Mouse (Mus musculus) brain, embryonic 14.5 days (tissue): ENCODE measurements at regions not wholly inside any gene's neighbourhood (a gene's known extent, or its start where the extent isn't known, plus 50 kb on each side); places are given as distances from the start of the nearest gene placed in this dataset.

Source experiments
- DNase-seq: peaks from one replicate; pipeline ENCODE4 v3.0.0-alpha.2; 2011; ENCODE audit warnings: low read depth
- CTCF ChIP-seq: fragments of 200-500 bp; IDR thresholded peaks from 2 replicates; pipeline ENCODE4 v1.5.1; 2012; ENCODE audit warnings: inconsistent platforms, mild to moderate bottlenecking, moderate library complexity, borderline replicate concordance; ENCODE audit not compliant: insufficient read depth, insufficient read length; ENCODE audit errors: extremely low read depth
- POLR2A ChIP-seq: fragments of 200-500 bp; IDR thresholded peaks from 2 replicates; pipeline ENCODE4 v1.6.1; 2012; ENCODE audit warnings: mild to moderate bottlenecking, inconsistent platforms, borderline replicate concordance; ENCODE audit not compliant: poor library complexity, insufficient read depth, insufficient read length, severe bottlenecking; ENCODE audit errors: extremely low read depth

DNA sequence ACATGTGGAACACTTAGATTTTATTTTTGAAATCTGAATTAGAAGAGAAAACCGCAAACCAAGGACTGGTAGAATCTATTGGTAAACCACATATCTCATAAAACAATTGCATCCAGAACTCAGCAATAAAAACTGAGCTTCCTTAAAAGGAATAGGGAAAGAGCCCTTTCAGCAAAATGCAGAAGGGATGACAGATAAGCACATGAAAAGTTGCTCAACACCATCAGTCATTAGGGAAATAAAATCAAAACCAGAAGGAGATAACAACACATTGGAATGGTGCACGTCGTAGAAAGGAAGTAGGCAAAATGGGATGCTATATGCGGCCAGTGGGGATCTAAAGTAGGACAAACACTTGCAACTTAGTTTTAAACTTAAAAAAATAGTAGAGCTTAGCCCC lies 110.0 kb upstream of the Cblb start:
- TF ChIP-seq POLR2A (no peak), CTCF (no peak)
- no peak for DNase-seq

DNA sequence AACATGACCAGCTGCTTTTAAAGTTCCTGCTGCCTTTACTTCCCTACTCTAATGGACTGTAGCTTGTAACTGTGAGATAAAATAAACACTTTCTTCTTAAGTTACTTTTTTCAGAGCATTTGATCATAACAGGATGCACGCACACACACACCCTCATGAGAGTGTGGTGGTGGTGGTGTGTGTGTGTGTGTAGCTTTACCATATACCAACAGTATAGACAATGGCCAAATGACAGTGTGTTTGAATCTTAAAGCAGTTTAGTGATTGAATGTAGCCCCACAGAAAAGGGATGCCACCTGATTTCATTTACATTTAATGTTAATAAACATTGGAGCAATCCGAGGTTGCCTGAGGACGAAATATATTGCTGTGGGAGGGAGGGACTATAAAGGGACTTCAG lies 108.4 kb upstream of the Cblb start:
- no peak for DNase-seq
- TF ChIP-seq CTCF (no peak), POLR2A (no peak)

DNA sequence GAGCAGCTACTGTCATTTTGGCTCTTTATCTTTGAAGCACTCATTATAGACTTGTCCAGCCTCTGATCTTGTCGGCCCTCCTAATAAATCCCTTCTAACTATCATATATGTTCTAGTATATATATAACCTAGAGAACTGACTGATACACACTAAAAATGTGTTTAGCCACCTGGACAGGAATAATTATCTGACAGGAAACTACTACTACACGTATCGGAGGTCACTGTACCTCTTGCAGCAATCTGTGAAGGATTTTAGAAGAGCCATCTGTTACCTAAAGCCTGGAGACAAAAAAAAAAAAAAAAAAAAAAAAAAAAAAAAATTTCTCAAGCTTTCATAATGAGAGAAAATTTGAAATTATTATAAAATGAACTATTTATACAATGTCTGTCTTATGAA lies 105.4 kb upstream of the Cblb start:
- no peak for TF ChIP-seq CTCF
- TF ChIP-seq POLR2A, result no peak
- no peak for DNase-seq

DNA sequence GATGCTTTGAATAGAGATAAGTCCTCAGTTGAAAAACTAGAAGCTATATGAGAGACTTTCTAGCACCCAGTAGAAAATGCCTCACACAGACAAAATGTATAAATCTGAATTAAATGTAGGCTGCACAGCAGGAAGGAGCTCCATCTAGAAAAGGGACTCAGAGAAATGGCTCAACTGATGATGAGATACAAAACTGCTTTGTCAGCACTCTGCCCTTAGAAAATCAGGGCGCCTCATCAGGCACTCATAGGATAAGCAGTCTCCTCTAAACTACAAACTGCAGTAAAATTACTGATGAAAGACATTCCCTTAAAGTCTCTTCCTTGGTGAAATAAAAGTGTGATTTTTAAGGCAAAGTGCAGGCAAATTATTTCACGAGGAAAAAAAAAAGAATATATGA lies 97.9 kb upstream of the Cblb start:
- no peak for DNase-seq
- no peak for TF ChIP-seq CTCF

DNA sequence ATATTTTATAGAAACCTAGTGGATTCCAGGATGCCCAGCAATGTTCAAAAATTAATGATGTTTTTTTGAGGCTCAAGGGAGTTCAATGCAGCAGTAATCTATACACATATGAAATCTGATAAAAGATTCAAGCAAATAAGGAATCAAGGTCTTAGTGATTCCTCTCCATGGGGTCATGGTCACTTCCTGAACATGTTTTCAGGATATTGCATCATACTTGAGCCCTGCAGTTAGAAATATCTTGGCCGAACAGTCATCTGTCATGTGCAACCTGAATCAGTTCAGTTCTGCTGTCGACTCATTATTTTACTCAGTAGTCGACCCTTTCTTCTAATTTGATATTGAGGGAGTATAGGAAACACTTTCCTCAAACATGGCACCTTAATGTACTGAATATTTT lies 97.1 kb upstream of the Cblb start:
- no peak for TF ChIP-seq CTCF
- TF ChIP-seq POLR2A, result no peak

DNA sequence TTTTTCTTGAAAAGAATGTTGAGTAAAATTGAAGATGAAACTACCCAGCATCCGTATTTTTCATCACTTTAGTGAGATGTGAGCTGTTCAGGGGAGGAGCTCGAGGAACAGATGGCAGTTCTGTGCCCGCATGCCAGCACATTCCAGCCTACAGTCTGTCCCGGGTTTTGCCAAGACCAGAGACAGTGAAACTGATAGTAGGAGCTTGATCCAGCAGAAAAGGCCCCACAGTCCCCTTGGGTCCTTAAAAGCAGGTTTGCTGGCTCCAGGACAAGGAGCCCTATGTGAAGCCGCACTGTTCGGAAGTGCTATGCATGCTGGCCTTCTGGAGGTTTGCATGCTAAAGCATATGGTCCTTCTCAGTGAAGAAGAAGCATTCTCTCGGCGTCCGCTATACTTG lies 93.7 kb upstream of the Cblb start:
- peak; percentile 85 for DNase-seq
- TF ChIP-seq POLR2A, result no peak
- TF ChIP-seq CTCF, result no peak

More for the DNA sequence above, 97.1 kb upstream of the Cblb start:
- DNase-seq, result no peak

DNA sequence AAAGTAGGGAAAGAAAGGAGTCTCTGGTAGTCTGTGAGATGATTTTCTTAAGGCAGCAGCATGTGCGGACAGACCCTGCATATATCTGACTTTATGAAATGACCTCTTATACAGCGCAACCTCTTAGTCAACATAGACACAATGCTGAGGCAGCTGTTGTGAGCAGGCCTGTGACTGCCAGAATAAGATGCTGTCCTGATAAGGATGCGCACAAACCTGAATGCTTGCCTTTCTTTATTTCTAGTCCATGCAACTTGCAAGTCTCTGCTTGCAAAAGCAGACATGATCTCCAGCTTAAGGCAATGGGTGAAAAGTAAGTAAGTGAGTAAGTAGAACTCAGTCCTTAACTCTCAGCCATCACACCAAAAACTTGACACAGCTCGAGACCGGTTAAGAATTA lies 92.0 kb upstream of the Cblb start:
- DNase-seq, result no peak
- TF ChIP-seq CTCF (no peak), POLR2A (no peak)

DNA sequence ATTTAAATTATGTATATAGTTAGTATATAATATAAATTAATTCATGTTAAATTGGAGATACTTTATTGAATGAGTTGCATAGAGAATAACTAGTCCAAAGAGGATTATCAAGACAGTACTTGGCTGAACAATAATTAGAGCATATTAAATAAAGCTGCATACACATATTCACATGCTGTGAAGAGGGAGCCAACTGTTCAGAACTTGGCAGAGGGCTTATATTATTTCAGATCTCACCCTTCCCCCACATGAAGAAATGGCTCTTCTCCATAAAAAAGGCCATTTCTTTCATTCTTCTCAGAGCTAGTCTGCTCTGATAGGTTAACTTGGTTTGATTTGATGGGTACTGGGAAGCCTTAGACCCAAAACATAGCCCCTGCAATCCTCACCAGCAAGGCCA lies 90.5 kb upstream of the Cblb start:
- DNase-seq, result peak; percentile 63
- TF ChIP-seq CTCF, result no peak
- TF ChIP-seq POLR2A, result no peak

DNA sequence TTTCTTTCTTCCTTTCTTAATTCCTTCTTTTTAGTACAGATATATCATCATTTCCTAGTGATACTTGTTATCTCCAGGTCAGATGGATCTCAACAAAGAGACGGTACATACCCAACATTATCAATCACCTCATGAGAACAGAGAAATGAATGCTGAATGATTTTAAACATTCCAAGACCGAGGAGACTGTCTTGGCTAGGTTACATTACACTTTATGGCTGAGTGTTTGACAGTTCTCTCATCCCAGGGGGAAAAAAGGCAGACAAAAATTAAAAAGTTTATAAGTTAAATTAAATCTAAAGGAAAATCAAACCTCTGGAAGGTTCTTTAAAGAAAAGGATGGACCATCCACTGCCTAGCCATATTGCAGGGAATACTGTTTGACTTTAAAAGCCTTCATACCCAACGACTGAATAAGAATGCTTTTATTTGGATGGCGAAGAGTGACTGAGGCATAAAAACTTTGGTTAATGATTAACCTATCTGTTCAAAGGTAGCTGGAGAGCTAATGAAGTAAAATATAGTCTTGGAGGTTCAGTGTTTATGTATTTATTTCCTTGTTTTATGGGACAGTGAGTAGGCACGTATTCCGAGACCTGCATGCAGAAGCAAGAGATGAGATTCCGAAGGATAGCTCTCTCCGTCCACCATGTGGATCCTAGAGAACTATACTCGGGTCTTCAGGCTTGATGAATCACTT lies 88.4 kb upstream of the Cblb start:
- no peak for TF ChIP-seq CTCF
- no peak for TF ChIP-seq POLR2A
- DNase-seq, result no peak

DNA sequence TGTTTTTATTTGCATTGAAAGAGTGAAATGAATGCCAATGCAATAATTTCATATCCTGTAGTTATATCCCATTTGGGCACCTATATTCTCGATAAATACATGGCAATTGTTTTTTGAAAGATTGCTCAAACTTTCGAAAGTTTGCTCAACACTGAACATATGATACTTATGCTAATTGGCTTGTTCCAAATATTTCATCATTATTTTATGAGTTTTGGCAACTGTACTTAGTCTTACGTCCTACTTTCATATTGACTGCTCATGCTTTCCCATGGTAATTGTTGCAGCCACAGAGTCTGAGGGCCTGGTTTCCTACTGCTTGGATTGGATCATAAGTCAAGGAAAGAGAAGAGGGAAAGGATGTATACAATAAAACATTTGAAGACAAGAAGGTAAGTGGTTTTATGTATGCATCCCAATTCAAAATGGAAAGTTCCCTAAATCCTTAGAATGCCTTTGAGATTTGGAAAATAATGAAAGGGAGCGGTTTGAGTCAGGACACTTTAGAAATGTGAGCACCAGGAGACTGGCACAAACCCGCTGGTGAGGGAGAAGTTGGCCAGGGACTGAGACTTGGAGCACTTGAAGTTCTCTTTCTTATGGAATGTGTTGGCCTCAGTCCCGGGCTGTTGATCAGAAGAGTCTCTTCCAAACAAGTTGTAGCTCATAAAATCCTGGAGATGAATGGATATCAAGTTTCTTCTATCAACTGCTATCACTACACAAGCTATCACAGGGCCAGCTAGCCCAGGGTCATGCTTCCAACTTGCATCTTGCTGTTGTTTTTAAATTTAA lies 63.8 kb upstream of the Cblb start:
- TF ChIP-seq POLR2A (no peak), CTCF (no peak)
- DNase-seq, result no peak
